Mouse (Mus musculus): ENCODE results near the gene Sema4b.

Sema4b gene

DNA sequence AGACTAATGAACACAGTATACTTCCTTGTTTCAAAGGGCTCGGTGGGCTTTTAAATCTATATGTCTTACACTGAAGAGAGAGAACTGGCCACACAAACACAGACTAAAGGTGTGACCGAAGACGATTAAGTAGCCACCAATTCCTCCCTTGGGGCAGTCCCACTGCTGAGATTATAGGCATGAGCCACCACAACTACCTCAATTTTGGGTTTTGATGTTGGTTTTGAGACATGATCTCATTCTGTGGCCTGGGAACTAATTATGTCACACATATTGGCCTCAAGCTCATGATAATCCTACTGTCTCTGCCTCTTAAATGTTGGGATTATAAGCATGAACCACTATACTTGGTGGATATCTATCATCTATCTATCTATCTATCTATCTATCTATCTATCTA lies 9.2 kb upstream of the Sema4b start:
- DNase-seq (ENCODE audit: low read depth, low spot score), result no peak

DNA sequence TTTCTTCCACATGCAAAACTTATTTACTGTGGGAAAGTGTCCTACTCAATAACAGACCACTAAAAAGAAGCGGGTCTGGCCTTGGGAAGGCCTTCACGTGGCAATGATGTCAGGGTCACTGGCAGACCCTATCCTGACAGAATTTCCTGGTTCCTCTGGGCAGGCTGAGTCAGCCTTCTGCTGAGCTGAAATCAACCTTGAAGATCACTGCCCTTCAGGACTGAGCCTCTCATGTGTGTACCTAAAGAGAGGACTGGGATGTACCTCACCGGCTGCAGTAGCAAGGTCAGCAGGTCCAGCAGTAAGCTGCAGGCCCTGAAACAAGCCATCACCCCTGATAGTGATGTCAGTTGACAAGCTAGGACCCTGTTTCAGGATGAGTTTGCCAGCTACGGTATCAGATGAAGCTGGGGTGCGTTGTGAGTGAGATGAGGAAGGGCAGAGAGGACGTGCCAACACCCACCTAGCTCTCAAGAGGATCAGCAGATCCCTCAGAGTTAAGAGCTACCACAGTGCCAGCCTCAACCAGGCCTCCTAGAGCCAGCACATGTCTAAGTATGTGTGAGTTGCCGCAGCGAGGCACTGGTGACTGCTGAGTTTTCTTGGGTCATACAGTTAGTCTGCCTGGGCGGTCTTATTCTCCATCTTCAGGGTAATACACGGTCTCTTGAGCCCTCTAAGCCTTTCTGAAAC lies 8.5 kb upstream of the Sema4b start:
- peak; percentile 48 for DNase-seq (ENCODE audit: low read depth, low spot score)

DNA sequence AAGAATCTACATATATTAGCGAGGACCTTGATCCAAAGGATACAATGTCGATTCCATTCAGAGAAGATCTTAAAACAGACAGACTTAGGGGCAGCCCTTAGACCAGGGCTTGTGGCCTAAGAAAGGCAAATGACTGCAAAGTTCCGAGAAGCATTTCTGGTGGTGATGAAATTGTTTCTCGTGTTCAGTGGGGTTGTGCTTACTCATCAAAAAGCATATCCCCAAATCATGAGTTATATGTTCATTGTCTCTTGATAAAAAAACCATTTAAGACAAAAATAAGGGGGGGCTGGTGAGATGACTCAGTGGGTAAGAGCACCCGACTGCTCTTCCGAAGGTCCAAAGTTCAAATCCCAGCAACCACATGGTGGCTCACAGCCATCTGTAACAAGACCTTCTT lies 7.3 kb upstream of the Sema4b start:
- no peak for DNase-seq (ENCODE audit: low read depth, low spot score)

DNA sequence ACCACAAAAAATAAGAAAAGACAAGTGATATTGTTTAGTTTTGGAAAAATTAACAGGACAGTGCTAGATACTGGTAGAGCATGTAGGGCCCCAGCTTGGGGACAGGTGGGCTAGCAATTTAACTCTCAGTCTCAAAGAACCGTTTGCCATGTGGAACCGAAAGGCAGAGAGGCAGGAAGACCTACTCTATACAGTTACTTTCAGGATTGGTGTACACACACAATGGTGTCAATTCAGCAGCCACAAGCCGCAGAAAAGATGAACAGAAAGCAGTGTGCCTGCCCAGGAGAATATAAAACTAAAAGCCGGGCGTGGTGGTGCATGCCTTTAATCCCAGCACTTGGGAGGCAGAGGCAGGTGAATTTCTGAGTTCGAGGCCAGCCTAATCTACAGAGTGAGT lies 6.9 kb upstream of the Sema4b start:
- DNase-seq (ENCODE audit: low read depth, low spot score), result peak; percentile 61

DNA sequence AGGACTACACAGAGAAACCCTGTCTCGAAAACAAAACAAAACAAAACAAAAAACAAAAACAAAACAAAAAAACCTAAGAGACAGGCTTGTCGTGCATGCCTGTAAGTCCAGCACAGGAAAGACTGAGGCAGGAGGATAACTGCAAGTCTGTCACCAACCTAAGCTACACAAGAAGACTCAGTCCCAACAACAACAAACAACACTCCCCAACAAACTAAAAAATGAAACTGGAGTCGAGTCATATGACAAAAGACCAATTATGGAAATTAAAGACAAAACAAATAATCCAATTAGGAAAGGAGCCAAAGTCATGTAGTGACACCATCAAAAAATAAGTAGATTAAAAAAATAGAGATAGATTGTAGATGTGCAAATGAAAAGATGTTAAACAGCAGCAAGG lies 6.4 kb upstream of the Sema4b start:
- DNase-seq (ENCODE audit: low read depth, low spot score), result no peak

DNA sequence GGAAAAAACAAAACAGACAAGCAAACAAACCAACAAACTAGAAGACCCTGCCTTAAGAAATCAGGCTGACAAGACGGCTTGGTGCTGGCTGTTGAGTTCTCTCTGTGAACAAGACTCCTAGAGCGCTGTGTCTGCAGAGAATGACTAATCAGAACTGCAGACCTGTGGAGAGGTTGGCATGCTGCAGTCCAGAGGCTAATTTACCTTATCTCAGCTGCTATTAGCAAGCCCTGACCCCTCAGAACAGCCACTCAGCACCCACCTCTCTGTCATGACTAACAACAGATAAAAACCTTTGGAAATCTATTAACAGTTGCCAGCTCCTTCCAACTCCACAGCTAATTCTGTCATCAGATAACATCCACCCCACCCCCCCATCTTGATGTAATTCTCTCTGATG lies 5.6 kb upstream of the Sema4b start:
- no peak for DNase-seq (ENCODE audit: low read depth, low spot score)

DNA sequence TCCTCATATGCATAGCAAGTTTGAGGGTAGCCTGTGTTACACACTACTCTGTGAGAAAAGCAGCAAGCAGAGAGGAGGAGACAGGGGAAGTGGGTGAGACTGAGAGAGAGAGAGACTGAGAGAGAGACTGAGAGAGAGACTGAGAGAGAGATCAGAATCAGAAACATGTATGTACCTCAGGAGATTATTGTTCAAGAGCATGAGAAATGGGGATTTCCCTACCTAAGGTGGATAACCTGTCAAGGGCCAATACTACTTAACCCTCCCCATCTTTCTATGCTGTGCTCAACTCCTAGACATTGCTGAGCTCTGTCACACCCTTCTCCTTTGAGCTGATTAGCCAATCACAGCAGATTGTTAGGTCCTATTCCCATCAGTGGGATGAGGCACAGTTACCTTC lies 4.5 kb upstream of the Sema4b start:
- DNase-seq (ENCODE audit: low read depth, low spot score), result peak; percentile 73

DNA sequence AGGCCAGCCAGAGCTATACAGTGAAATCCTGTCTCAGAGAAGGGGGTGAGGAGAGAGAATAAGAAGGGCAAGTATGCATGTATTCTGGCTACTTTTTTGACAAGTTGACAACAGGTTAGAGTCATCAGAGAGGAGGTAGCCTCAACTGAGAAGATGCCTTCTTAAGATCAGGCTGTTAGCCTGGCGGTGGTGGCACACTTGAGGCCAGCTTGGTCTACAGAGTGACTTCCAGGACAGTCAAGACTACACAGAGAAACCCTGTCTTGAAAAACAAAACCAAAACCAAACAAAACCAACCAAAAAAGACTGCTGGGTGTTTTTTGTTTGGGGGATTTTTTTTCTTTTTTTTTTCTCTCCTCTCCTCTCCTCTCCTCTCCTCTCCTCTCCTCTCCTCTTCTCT lies 3.2 kb upstream of the Sema4b start:
- DNase-seq (ENCODE audit: low read depth, low spot score), result peak; percentile 54

DNA sequence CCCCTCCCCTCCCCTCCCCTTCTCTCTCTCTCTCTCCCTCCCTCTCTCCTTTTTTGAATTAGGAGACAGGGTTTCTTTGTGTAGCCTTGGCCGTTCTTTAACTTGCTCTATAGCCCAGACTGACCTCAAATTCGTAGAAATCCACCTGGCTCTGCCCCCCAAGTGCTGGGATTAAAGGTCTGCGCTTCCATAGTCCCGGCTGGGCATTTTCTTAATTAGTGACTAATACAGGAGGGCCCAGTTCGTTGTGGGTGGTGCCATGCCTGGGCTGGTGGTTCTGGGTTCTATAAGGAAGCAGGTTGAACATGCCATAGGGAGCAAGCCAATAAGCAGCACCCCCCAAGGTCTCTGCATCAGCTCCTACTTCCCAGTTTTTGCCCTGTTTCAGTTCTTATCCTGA lies 2.7 kb upstream of the Sema4b start:
- DNase-seq (ENCODE audit: low read depth, low spot score), result no peak

DNA sequence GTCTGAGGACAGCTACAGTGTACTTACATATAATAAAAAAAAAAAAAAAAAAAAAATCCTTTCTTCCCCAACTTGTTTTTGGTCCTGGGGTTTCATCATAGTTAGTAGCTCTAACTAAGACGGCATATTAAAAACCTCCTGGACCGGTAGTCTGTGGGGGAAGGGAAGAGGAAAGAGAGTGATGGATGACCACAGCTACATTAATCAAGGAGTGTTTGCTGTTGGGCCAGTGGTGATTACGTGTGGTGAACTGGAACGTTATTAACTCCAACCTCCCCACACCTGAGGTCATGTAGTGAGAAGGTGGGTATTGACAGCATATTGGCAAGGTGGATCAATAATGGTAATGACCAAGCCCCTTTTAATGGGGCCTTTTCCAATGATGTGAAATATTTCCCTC lies 2.1 kb upstream of the Sema4b start:
- no peak for DNase-seq (ENCODE audit: low read depth, low spot score)

DNA sequence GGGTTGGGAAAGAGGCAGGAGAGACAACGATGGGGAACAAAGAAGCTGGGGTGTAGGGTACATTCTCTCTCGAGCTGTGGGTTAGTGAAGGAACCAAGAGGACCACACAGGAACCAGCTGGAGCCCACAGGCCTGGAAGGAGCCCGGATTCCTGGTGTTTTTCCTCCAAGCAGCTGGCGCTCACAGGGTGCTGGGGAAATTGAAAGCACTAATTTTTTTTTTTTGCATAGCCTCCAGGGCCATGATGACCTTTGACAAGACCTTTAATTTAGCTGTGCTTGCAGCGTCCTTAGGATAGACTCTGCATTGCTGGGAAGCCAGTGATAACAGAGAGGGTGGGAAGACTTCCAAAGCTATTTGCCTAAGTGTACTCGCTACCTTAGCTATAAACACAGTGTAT lies 1.7 kb upstream of the Sema4b start:
- no peak for DNase-seq (ENCODE audit: low read depth, low spot score)

DNA sequence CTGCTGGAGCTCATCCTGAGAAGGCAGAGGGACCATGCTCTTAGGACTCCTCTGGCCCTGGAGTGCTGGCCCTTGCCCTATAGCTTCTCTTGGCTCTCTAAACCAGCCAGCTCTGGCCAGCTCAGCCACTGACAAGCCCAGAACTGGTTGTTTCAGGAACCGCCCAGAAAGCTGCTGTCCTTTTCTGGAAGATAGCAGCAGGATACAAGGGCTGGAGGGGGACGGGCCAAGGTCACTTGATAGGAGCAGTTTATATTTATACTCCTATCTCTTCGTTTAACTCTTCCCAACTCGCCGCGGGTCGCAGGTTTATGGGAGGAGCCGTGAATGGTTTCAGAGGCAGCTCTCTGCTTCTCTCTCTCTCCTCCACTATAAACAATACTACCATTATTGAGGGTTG lies 620 bp upstream of the Sema4b start:
- DNase-seq (ENCODE audit: low read depth, low spot score), result no peak

DNA sequence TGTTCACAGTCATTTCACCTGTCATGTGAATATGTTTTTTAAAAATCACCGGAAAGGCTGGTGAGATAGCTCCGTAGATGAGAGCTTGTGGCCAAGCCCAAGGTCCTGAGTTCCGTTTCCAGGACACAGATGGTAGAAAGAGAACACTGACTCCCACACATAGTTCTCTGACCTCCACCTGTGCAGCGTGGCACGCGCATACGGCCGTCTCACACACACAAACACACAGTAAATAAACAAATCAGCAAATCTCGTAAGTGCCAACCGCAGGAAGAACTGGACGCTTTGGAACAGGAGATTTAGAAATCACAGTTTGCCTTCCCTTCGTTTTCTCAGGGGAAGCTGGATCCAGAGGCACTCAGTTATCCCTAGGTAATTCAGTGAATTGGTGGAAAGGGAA lies 860 bp downstream of the Sema4b start:
- DNase-seq (ENCODE audit: low read depth, low spot score), result no peak

DNA sequence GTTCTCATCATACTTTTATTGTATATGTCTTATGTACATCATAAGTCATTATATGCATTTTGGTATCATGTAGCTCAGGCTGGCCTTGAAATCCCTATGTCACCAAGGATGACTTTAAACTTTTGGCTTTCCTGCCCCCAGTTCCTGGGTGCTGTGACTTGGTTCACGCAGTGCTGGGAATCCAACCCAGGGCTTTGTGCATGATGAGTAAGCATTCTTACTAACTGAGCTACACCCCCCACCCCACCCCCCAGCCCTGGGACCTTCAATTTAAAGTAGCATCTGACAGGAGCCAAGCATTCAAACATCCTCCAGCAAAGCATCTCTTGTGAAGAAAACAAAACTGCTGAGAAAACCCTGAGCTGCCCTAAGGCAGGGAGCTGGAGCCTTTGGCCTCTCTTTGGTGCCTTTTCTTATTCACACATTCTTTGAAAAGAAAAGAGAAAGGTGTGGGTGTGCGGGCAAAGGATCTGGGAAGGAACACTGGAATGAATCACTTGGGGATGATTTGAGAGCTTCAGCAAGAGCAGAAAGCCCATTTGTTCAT lies 2.0 kb downstream of the Sema4b start:
- DNase-seq (ENCODE audit: low read depth, low spot score), result no peak

DNA sequence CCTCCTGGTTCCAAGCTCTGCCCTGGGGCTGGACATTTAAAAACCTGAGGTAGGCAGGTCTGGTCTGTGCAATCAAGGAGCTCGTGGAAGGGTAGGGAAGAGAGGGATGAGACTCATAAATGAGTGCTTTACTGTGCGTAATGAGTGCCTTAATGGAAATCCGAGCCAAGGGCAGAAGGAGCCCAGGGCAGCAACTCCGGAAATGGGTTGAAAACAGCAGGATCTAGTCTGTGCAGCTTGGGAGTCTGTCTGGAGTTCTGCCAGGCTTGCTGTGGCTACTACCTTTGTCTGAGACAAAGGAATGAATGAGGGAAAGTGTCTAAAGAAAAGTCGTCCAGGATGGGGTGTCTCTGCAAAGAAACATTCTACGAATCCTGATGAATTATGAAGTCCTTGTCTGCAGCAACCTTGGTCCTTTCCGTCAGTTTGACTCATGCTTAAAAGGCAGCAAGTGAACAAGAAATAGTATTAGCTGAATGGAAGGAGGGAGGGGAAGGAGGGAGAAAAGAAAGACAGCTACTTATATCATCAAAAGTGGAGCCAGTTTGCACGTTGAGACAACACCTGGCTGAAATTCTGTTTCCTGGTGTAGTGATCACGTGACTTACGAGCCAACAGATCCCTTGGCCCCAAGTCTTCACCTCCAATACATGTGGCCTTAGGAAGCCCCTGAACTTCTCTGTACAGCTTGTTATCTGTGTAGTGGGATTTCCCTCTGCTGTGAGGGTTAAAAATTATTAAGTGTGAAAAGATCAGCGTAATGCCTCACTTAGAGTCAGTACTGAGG lies 2.7 kb downstream of the Sema4b start:
- no peak for DNase-seq (ENCODE audit: low read depth, low spot score)

DNA sequence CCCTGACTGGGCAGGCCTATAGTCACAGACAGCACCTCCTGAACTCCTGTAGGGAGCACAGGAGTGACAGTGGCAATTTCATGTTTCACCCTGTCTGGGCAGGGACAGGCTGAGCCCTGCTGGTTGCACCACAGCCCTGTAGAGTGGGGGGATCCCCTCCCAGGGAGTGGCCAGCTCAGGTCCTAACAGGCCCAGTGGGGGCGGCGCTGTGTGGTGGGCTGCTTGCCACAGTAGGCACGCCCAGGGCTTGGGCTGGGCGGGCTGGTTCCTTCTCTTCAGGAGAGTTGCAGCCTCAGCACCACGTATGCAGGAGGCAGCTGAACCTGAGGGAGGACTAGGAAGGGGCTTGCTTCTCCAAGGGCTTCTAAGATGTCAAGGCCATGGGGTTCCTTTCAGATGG lies 4.8 kb downstream of the Sema4b start:
- DNase-seq (ENCODE audit: low read depth, low spot score), result no peak

DNA sequence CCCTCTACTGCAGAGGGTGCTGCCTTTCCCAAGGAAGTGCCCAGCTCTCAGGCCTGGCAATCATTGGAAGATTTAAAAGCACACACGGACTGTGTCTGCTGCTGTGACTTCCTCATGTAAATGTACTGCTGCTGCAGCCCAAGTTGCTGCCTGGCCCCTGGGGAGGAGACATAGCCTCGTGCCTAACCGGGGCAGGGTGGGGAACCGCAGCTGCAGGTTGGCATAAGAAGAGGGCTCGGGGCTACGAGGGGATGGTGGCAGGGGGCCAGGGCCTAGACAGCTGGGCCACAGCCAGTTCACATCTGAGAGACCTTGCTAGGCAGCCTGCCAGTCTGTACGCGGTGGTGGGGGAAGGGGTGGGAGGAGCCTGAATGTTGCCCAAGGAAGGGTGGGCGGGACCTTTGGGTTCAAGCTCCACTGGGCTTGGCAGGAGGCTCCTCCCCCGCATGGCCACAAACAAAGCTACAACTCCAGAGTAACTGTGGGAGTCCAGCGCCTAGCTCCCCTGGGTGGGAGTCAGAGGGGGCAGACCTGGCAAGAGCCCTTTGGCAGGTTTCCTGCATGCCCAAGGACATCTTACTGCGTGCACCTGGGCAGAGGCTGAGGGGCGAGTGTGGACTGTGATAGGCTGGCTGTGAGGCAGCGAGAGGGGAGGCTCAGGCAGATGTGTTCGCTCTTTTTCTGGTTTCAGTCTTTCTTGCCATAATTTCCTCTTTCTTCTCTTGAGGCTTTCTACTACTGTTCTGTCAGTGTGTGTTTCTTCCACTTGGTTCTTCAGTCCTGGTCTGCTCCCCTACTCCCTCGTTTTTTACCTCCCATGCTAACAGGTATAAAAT lies 5.8 kb downstream of the Sema4b start:
- peak; percentile 87 for DNase-seq (ENCODE audit: low read depth, low spot score)

DNA sequence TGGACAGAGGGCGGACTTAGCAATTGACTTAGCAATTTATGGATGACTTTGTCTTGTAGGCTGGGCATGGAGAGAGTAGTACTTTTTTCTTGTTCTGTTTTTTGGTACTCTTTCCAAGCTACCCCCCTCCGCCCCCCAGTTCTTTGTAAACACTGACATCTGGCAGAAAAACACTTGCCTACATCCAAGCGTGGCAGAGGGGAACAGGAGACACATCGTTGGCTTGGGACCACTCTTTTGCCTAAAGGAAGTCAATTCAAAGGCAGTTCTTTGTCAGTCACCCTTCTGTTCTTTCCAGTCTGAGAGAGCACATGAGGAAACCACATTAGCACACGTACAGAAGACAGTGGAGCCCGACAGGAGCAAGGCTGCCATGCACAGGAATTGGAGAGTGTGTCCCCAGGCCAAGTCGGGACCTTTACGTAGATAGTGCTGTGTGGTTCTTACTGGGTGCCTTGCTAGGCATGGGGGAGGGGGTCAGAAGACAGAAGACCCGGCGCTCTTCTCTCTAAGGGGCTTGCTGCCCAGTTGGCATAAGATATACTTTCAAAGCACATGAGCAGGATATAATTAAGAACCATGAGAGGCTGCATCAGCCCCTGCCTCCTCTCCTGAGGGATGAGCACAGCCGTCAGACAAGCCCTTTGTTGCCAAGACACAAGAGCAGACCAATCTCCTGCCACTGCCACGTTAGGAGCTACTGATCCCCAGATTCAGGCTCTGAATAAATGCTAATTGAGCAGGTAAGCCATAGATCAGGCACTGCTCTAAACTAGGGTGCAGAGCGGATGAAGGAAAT lies 7.5 kb downstream of the Sema4b start:
- DNase-seq (ENCODE audit: low read depth, low spot score), result no peak

DNA sequence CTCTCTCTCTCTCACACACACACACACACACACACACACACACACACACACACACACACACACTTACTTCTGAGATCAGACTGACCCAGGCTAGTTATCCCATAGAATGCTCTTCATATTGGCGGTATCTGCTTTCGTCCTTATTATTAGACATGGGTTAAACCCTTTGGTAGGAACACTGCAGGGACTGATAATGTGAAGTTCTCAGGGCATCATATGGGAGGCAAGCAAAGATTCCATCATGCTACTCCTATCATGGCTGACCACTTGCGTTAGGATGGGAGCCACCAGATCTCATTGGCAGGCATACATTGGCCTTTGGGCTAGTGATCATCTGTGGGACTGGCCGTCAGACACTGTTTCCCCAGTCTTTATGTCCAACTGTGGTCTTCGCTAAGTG lies 8.5 kb downstream of the Sema4b start:
- no peak for DNase-seq (ENCODE audit: low read depth, low spot score)

DNA sequence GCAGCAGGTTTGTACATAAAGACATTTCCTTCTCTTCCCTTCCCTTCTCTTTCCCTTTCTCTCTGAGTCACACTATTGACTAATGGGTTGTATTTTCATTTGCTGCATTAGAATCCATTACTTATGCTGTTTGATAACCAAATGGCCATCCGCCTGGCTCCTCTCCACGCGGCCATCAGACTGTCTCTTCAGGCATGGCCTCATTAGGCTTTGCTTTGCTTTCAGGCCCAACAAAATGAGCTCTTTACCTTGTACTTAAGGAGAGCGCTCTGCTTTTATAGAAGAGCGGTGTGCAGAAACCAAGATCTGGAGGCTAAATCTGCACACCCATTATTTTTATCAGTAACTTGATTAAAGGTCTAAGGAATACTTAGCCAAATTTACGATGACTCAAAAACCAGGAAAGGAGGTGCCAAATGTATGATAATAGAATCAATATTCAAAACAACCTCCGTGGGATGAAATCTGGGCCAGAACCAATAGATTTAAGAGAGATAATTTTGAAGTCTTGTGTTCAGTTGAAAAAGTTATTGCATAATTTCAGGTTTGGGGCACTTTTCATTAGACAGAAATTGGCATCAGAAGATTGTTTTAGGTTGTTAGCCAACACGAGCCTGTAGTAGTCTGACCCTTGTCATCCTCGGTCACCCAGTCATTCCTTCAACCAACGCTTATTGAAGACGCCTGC lies 9.1 kb downstream of the Sema4b start:
- no peak for DNase-seq (ENCODE audit: low read depth, low spot score)

DNA sequence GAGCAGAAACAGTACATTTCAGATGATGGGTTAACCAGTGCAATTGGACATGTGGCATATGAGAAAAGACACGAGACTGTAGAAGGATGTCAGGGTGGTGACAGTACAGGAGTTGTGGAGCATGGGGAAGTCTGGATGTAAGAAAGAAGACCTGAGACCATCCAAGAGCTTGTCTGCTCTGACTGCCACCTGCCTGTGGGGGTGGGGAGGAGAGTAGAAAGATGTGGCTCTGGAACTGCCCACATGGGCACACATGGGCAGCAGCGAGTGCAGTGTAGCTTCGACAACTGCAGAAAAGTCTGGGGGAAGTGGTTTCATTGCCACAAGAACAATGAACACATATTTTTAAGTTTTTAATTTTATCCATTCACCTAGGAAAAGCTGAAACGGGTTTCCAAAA lies 10.7 kb downstream of the Sema4b start:
- DNase-seq (ENCODE audit: low read depth, low spot score), result no peak

Data from CD4-positive helper T cell, adult 2 months (primary cell).